Mouse (Mus musculus): ENCODE measurements at regions not wholly inside any gene's neighbourhood (a gene's known extent, or its start where the extent isn't known, plus 50 kb on each side); places are given as distances from the start of the nearest gene placed in this dataset.
A peak's percentile ranks its signal among the peaks of the same experiment; 100 is the strongest.

DNA sequence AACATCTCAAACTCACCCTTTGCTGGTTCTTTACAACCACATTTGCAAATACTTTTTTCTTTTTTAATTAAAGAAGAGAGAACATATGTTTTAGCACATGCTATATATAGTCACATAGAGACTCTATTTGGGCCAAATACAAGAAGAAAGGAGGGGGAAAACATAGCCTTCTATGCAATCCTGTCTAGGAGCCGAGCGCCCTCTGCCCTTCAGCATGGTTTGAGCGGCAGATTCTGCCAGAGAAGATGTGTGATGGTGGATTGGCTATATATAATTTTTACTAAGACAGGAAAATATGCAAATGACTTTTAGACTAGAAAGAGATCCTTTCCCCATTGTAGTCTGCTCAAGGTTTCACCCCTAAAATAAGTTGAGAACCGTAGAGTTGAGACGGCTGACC, 60.0 kb upstream of the Myom1 start:
- Histone ChIP-seq H3K4me2 (ENCODE audit: low read length) (no peak overlapping the region), H3K4me3 (replicated peaks; ENCODE audit: low read length) (no peak overlapping the region), H3K27me3 (replicated peaks; ENCODE audit: control insufficient read depth, insufficient read depth, low read length) (no peaks in the 10 kb centered on the region), H3K9me3 (ENCODE audit: control insufficient read depth, low read length) (no peaks in the 10 kb centered on the region), H3K4me1 (replicated peaks; ENCODE audit: control insufficient read depth, insufficient read depth, low read length) (no peaks in the 10 kb centered on the region), H3K9ac (replicated peaks; ENCODE audit: low read depth, low read length) (no peak overlapping the region), H3K27ac (ENCODE audit: low read length) (no peak overlapping the region), H3K36me3 (ENCODE audit: control insufficient read depth, insufficient read depth) (no peaks in the 10 kb centered on the region)
- WGBS, result 91% methylated on average over 5 of the region's 5 CpGs
- ATAC-seq, result no peak

DNA sequence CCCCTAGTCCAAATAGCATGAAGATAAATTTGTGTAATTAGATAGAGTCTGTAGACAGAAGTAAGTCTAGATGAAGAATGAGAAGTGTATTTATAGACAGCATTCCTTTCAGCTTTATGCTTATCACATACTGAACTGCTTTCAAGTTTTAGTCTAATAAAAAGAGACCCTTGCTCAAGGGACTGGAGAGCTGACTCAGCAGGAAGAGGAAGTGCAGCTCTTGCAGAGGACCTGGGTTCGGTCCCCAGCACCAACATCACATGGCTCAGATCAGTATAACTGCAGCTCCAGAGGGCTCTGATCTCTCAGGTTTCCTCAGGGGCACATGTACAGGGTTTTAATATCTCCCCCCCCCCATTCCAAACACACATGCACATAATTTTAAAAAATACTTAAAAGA, 68.2 kb upstream of the Myom1 start:
- ATAC-seq, result no peak

DNA sequence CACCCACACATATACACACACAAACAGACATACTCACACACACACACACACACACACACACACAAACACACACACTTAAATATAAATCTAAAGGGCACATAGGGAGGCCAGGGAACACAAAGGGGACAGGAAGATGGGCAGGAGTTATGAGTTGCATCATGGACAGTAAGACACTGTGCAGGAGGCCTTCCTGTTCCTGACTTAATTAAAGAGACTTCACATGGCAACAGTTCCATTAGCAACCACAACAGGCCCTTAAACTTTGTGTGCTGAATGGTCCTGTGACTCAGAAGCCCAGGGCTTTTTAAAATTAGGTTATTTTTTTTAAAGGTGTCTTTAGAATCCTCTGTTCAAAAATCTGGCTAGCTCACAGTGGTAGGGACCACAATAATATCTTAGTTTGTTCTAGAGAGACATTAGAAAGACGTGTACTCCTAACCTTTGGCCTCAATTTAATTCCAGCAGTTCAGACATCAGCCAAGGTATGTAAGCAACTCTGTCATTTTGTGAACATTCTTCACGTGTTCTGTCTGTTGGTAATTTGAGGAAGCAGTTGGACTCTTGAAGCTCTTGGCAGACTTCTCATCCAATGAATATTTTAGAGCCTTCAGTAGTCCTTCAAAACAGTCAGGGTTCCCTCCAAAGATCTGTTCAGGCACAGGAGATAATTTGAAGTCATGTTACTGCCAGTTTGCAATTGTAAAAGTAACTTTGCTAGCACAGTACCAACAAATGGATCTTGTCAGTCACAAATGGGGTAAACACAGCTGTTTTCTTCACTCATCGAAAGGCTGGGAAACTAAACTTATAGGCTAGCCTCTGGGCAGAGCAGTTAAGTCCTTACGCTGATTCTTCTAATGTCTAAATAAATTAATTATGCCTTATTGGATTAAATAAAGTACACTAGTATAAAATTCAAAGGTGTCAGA, 69.0 kb upstream of the Myom1 start:
- WGBS, result 57% methylated on average over 4 of the region's 4 CpGs
- Histone ChIP-seq H3K4me1 (replicated peaks; ENCODE audit: control insufficient read depth, insufficient read depth, low read length) (no peaks in the 10 kb centered on the region), H3K36me3 (ENCODE audit: control insufficient read depth, insufficient read depth) (no peaks in the 10 kb centered on the region), H3K9ac (replicated peaks; ENCODE audit: low read depth, low read length) (no peak overlapping the region), H3K27me3 (replicated peaks; ENCODE audit: control insufficient read depth, insufficient read depth, low read length) (no peaks in the 10 kb centered on the region), H3K9me3 (ENCODE audit: control insufficient read depth, low read length) (no peaks in the 10 kb centered on the region), H3K27ac (ENCODE audit: low read length) (no peak overlapping the region), H3K4me3 (replicated peaks; ENCODE audit: low read length) (no peak overlapping the region), H3K4me2 (ENCODE audit: low read length) (no peak overlapping the region)
- ATAC-seq, result peak; percentile 49; the same call in 1 of the 2 replicates

More for the DNA sequence above, 68.2 kb upstream of the Myom1 start:
- no peak overlapping the region for H3K27ac ChIP-seq (ENCODE audit: low read length)
- H3K4me3 ChIP-seq (replicated peaks; ENCODE audit: low read length), result no peak overlapping the region
- no peaks in the 10 kb centered on the region for H3K36me3 ChIP-seq (ENCODE audit: control insufficient read depth, insufficient read depth)
- H3K9me3 ChIP-seq (ENCODE audit: control insufficient read depth, low read length), result no peaks in the 10 kb centered on the region
- 96% methylated on average over 1 of the region's 1 CpGs for WGBS
- H3K9ac ChIP-seq (replicated peaks; ENCODE audit: low read depth, low read length), result no peak overlapping the region
- no peaks in the 10 kb centered on the region for H3K4me1 ChIP-seq (replicated peaks; ENCODE audit: control insufficient read depth, insufficient read depth, low read length)
- H3K4me2 ChIP-seq (ENCODE audit: low read length), result no peak overlapping the region
- H3K27me3 ChIP-seq (replicated peaks; ENCODE audit: control insufficient read depth, insufficient read depth, low read length), result no peaks in the 10 kb centered on the region

DNA sequence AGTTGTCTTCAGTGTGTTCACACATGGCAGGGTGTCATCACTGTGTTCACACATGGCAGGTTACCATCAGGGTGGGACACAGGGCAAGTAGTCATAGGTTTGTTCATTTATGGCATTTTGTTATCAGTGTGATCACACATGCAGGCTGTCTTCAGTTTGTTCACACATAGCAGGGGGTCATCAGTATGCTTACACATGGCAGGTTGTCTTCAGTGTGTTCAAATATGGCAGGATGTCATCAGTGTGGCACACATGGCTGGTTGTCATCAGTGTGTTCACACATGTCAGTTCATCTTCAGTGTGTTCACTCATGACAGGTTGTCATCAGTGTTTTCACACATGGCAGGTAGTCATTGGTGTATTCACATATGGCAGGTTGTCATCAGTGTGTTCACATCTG, 69.9 kb upstream of the Myom1 start:
- ATAC-seq, result peak; percentile 36
- H3K27me3 ChIP-seq (replicated peaks; ENCODE audit: control insufficient read depth, insufficient read depth, low read length), result no peaks in the 10 kb centered on the region

DNA sequence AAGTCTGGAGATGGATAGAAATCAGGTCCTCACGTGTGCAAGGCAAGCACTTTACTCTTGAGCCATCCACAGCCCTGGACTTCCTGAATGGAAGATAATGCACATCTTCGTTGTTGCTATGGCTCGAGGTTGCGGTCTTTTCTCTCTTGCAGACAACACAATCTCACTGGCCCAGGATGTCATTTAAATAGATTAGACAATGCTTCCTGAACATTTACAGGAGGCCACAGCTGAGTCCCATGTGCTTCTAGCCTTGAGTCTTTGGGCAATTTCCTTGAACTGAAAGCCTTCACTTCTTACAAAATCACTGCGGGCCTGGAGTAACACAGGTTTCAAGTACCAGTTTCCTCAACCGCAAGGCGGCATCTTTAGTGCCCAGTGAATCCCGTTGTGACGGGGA, 71.8 kb upstream of the Myom1 start:
- H3K27ac ChIP-seq (ENCODE audit: low read length), result no peak overlapping the region
- no peak for ATAC-seq
- 93% methylated on average over 9 of the region's 9 CpGs for WGBS
- H3K4me1 ChIP-seq (replicated peaks; ENCODE audit: control insufficient read depth, insufficient read depth, low read length), result no peaks in the 10 kb centered on the region
- H3K9me3 ChIP-seq (ENCODE audit: control insufficient read depth, low read length), result no peaks in the 10 kb centered on the region
- no peak overlapping the region for H3K4me2 ChIP-seq (ENCODE audit: low read length)
- H3K27me3 ChIP-seq (replicated peaks; ENCODE audit: control insufficient read depth, insufficient read depth, low read length), result no peaks in the 10 kb centered on the region
- no peak overlapping the region for H3K9ac ChIP-seq (replicated peaks; ENCODE audit: low read depth, low read length)
- no peak overlapping the region for H3K4me3 ChIP-seq (replicated peaks; ENCODE audit: low read length)
- H3K36me3 ChIP-seq (ENCODE audit: control insufficient read depth, insufficient read depth), result no peaks in the 10 kb centered on the region

More for the DNA sequence above, 69.9 kb upstream of the Myom1 start:
- Histone ChIP-seq H3K9me3 (ENCODE audit: control insufficient read depth, low read length) (no peaks in the 10 kb centered on the region), H3K27ac (ENCODE audit: low read length) (no peak overlapping the region), H3K4me2 (ENCODE audit: low read length) (no peak overlapping the region), H3K36me3 (ENCODE audit: control insufficient read depth, insufficient read depth) (no peaks in the 10 kb centered on the region), H3K4me3 (replicated peaks; ENCODE audit: low read length) (no peak overlapping the region), H3K9ac (replicated peaks; ENCODE audit: low read depth, low read length) (no peak overlapping the region), H3K4me1 (replicated peaks; ENCODE audit: control insufficient read depth, insufficient read depth, low read length) (no peaks in the 10 kb centered on the region)

DNA sequence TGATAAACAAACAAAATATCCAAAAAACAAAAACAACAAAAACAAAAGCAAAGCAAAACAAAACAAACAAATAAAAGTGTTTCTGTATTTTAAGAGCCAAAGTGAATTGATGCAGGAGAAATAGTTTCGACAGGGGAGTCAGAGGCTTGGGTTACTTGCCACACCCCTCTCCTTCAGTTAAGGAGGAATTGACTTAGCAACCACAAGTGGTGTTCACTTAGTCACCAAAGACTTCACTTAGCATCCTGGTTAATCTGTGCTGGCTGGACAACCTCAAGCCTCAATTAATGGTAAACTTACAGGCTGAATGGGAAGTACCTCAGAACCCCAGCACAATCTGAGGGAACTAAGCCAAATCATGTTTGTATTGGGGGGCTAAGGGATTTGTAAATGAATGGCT, 72.9 kb upstream of the Myom1 start:
- no peaks in the 10 kb centered on the region for H3K27me3 ChIP-seq (replicated peaks; ENCODE audit: control insufficient read depth, insufficient read depth, low read length)
- H3K36me3 ChIP-seq (ENCODE audit: control insufficient read depth, insufficient read depth), result no peaks in the 10 kb centered on the region
- no peaks in the 10 kb centered on the region for H3K4me1 ChIP-seq (replicated peaks; ENCODE audit: control insufficient read depth, insufficient read depth, low read length)
- no peak overlapping the region for H3K4me2 ChIP-seq (ENCODE audit: low read length)
- H3K27ac ChIP-seq (ENCODE audit: low read length), result no peak overlapping the region
- no peak overlapping the region for H3K9ac ChIP-seq (replicated peaks; ENCODE audit: low read depth, low read length)
- no peak for ATAC-seq
- no peak overlapping the region for H3K4me3 ChIP-seq (replicated peaks; ENCODE audit: low read length)
- 83% methylated on average over 1 of the region's 1 CpGs for WGBS
- H3K9me3 ChIP-seq (ENCODE audit: control insufficient read depth, low read length), result no peaks in the 10 kb centered on the region

DNA sequence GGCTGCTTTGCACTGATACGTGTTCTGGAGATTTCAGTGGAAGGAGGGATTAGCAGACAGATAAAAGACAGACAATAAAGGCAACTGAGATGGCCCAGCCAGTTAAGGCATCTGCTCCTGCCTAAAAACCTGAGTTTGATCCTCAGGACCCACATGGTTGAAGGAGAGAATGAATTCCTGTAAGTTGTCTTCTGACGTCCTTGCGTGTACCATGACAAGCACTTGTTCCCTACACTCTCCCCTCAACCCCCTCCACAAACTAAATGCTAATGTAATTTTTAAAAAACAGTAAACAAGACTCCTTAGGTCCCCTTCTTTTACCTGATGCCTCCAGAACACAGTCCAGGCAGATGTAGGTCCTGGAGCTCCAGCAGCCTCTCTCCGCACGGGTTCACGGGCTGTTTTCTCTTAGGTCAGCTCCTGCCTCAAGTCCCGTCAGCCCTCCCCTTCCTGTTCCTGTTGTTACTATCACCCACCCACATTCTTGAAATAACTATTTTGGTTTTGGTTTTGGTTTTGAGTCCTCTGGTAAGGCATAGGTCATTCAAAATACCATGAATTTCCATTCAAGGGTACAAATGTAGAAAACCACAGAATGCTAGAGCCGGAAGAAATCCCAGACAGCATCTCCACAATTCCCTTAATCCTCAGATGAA, 71.3 kb upstream of the Tgif1 start:
- 87% methylated on average over 8 of the region's 8 CpGs for WGBS
- no peak for ATAC-seq
- Histone ChIP-seq H3K27me3 (replicated peaks; ENCODE audit: control insufficient read depth, insufficient read depth, low read length) (no peaks in the 10 kb centered on the region), H3K9ac (replicated peaks; ENCODE audit: low read depth, low read length) (no peak overlapping the region), H3K4me2 (ENCODE audit: low read length) (no peak overlapping the region), H3K4me1 (replicated peaks; ENCODE audit: control insufficient read depth, insufficient read depth, low read length) (no peaks in the 10 kb centered on the region), H3K4me3 (replicated peaks; ENCODE audit: low read length) (no peak overlapping the region), H3K9me3 (ENCODE audit: control insufficient read depth, low read length) (no peaks in the 10 kb centered on the region), H3K27ac (ENCODE audit: low read length) (no peak overlapping the region), H3K36me3 (ENCODE audit: control insufficient read depth, insufficient read depth) (no peaks in the 10 kb centered on the region)

DNA sequence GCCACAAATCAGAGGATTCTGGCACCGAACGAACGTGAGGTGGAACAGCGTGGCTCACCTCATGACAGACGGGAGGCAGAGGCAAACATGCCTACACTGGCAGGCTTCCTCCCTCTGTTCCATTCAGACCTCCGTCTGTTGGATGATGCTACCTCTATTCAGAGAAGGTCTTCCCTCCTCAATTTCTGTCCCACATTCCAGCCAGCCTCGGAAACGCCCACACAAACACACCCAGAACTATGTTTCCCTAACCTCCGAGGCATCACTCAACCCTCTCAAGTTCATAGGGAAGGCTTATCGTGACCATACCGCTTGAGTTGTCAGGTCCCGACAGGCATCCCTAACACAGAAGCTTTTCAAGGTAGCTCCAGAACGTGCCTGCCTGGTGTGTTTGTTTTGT, 68.3 kb upstream of the Tgif1 start:
- no peaks in the 10 kb centered on the region for H3K36me3 ChIP-seq (ENCODE audit: control insufficient read depth, insufficient read depth)
- no peak overlapping the region for H3K27ac ChIP-seq (ENCODE audit: low read length)
- no peaks in the 10 kb centered on the region for H3K27me3 ChIP-seq (replicated peaks; ENCODE audit: control insufficient read depth, insufficient read depth, low read length)
- no peaks in the 10 kb centered on the region for H3K9me3 ChIP-seq (ENCODE audit: control insufficient read depth, low read length)
- no peak overlapping the region for H3K4me3 ChIP-seq (replicated peaks; ENCODE audit: low read length)
- WGBS, result 79% methylated on average over 13 of the region's 13 CpGs
- no peak for ATAC-seq
- H3K4me1 ChIP-seq (replicated peaks; ENCODE audit: control insufficient read depth, insufficient read depth, low read length), result no peaks in the 10 kb centered on the region
- no peak overlapping the region for H3K4me2 ChIP-seq (ENCODE audit: low read length)
- H3K9ac ChIP-seq (replicated peaks; ENCODE audit: low read depth, low read length), result no peak overlapping the region

DNA sequence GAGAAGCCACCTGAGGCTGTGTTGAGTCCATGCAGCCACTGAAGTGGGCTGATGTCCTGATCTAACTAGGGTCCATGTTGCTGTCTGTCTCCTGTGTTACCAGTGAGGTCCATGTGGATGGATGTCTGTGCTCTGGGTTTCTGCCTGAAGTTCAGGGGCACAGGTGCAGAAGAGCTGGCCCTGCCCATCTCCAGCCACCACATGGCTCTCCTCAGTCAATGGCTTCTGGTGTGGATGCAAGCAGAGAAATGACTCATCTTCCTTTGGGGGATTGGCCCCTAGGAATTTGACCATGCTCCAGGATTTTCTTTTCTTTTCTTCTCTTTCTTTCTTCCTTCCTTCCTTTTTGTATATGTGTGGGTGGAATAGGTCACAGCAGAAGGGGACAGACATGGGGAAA, 66.8 kb upstream of the Tgif1 start:
- Histone ChIP-seq H3K4me3 (replicated peaks; ENCODE audit: low read length) (no peak overlapping the region), H3K4me2 (ENCODE audit: low read length) (no peak overlapping the region), H3K9me3 (ENCODE audit: control insufficient read depth, low read length) (no peaks in the 10 kb centered on the region), H3K9ac (replicated peaks; ENCODE audit: low read depth, low read length) (no peak overlapping the region), H3K27ac (ENCODE audit: low read length) (no peak overlapping the region), H3K36me3 (ENCODE audit: control insufficient read depth, insufficient read depth) (no peaks in the 10 kb centered on the region), H3K4me1 (replicated peaks; ENCODE audit: control insufficient read depth, insufficient read depth, low read length) (no peaks in the 10 kb centered on the region), H3K27me3 (replicated peaks; ENCODE audit: control insufficient read depth, insufficient read depth, low read length) (no peaks in the 10 kb centered on the region)
- no peak for ATAC-seq
